Mouse (Mus musculus) urinary bladder, postnatal 4 days (tissue): ENCODE data around the gene Rnf114.

Experiments used
- DNase-seq, 2 experiments: peaks; one replicate each; pipeline ENCODE4 v3.0.0; 2021 to 2022; ENCODE audit warnings: low spot score in 2 of 2

Gene Rnf114

GRCm38 (mm10) chr2:167474218-167474617 lies 18.2 kb upstream of the Rnf114 start:
- DNase-seq: no peak

GRCm38 (mm10) chr2:167475596-167475995 lies 16.8 kb upstream of the Rnf114 start:
- no peak for DNase-seq

- DNase-seq: peak; percentile 75 to 76
Measured at GRCm38 (mm10) chr2:167476200-167476688, 16.2 kb upstream of the Rnf114 start.

- no peak for DNase-seq
Measured at GRCm38 (mm10) chr2:167476762-167477161, 15.7 kb upstream of the Rnf114 start.

GRCm38 (mm10) chr2:167478128-167478527 lies 14.3 kb upstream of the Rnf114 start:
- DNase-seq: no peak

GRCm38 (mm10) chr2:167479501-167479900 lies 12.9 kb upstream of the Rnf114 start:
- no peak for DNase-seq

GRCm38 (mm10) chr2:167482681-167483080 lies 9.8 kb upstream of the Rnf114 start:
- no peak for DNase-seq

- DNase-seq: no peak
Measured at GRCm38 (mm10) chr2:167483081-167483826, 9.2 kb upstream of the Rnf114 start.

GRCm38 (mm10) chr2:167483827-167484410 lies 8.5 kb upstream of the Rnf114 start:
- DNase-seq: no peak

- DNase-seq: no peak
Measured at GRCm38 (mm10) chr2:167484932-167485331, 7.5 kb upstream of the Rnf114 start.

GRCm38 (mm10) chr2:167485501-167486377 lies 6.7 kb upstream of the Rnf114 start:
- no peak for DNase-seq

GRCm38 (mm10) chr2:167486573-167486972 lies 5.9 kb upstream of the Rnf114 start:
- DNase-seq: no peak

- DNase-seq: no peak
Measured at GRCm38 (mm10) chr2:167487551-167487950, 4.9 kb upstream of the Rnf114 start.

GRCm38 (mm10) chr2:167487994-167488393 lies 4.5 kb upstream of the Rnf114 start:
- no peak for DNase-seq

GRCm38 (mm10) chr2:167490813-167491525 lies 1.5 kb upstream of the Rnf114 start:
- DNase-seq: no peak

GRCm38 (mm10) chr2:167492713-167493636 lies 530 bp downstream of the Rnf114 start, which contains the start of gene Spata2:
Spata2 (minus strand) TSS chr2:167492887.
- peak; percentile 85 to 89 for DNase-seq

GRCm38 (mm10) chr2:167496437-167496836 lies 4.0 kb downstream of the Rnf114 start:
- no peak for DNase-seq

GRCm38 (mm10) chr2:167497272-167497671 lies 4.8 kb downstream of the Rnf114 start:
- no peak for DNase-seq

GRCm38 (mm10) chr2:167502554-167503252 lies 10.3 kb downstream of the Rnf114 start:
- no peak for DNase-seq
